In genomic region chr10:117455595-117456302, GRCm38 (mm10) we compare ENCODE assay signal across 8 mouse cellular contexts.
DNase-seq lines count a peak whose midpoint lies in the region; ATAC-seq lines count a peak whose summit lies in the region.

No protein-coding gene starts in this region.

- no peak overlapping the region for H3K4me2 ChIP-seq in forebrain, embryonic 11.5 days (ENCODE audit: low read depth, low read length, severe bottlenecking)
- no peak overlapping the region for H3K4me2 ChIP-seq in kidney, embryonic 15.5 days
- H3K4me2 ChIP-seq in lung, embryonic 16.5 days (ENCODE audit: low read depth, low read length): no peak overlapping the region

- no peaks in the 10 kb centered on the region for H3K36me3 ChIP-seq in forebrain, embryonic 11.5 days (ENCODE audit: control insufficient read depth, insufficient read depth, low read length)
- no peaks in the 10 kb centered on the region for H3K36me3 ChIP-seq in kidney, embryonic 15.5 days
- no peaks in the 10 kb centered on the region for H3K36me3 ChIP-seq in lung, embryonic 16.5 days (ENCODE audit: control insufficient read depth, insufficient read depth, low read length)

- H3K27me3 ChIP-seq in forebrain, embryonic 11.5 days (ENCODE audit: control insufficient read depth, insufficient read depth, low read length): no peaks in the 10 kb centered on the region
- H3K27me3 ChIP-seq in kidney, embryonic 15.5 days: no peaks in the 10 kb centered on the region
- H3K27me3 ChIP-seq in lung, embryonic 16.5 days (ENCODE audit: control insufficient read depth, insufficient read depth, low read depth, low read length): no peaks in the 10 kb centered on the region

- H3K9me3 ChIP-seq in forebrain, embryonic 11.5 days (ENCODE audit: control insufficient read depth, low read length): no peaks in the 10 kb centered on the region
- no peaks in the 10 kb centered on the region for H3K9me3 ChIP-seq in kidney, embryonic 15.5 days (replicated peaks)
- no peaks in the 10 kb centered on the region for H3K9me3 ChIP-seq in lung, embryonic 16.5 days (ENCODE audit: control insufficient read depth, low read length)

- H3K27ac ChIP-seq in forebrain, embryonic 11.5 days (ENCODE audit: low read depth, low read length): no peak overlapping the region
- peak overlapping the region; percentile 56; the same call in 1 of the 2 replicates for H3K27ac ChIP-seq in kidney, embryonic 15.5 days
- peak overlapping the region; percentile 89 for H3K27ac ChIP-seq in lung, embryonic 16.5 days (ENCODE audit: low read length)

- H3K4me1 ChIP-seq in forebrain, embryonic 11.5 days (replicated peaks; ENCODE audit: control insufficient read depth, insufficient read depth, low read length): peaks cover 4% of the 10 kb centered on the region; the same call in 1 of the 2 replicates
- peaks cover 25% of the 10 kb centered on the region for H3K4me1 ChIP-seq in kidney, embryonic 15.5 days
- peaks cover 5% of the 10 kb centered on the region for H3K4me1 ChIP-seq in lung, embryonic 16.5 days (replicated peaks; ENCODE audit: control insufficient read depth, insufficient read depth, low read length)

- peak; percentile 74 to 78 for DNase-seq in cerebellum, postnatal 10 days
- DNase-seq in cerebellum, adult 9-11 months: no peak
- DNase-seq in urinary bladder, postnatal 25 days (ENCODE audit: low spot score): peak; percentile 39
- no peak for DNase-seq in urinary bladder, adult 2 months (ENCODE audit: low spot score)
- peak; percentile 73 for DNase-seq in forebrain, embryonic 11.5 days (ENCODE audit: low spot score)
- peak; percentile 62 to 78 for DNase-seq in spleen, postnatal 4 days (ENCODE audit: low spot score in 2 of 2)

- no peak overlapping the region for H3K9ac ChIP-seq in forebrain, embryonic 11.5 days (ENCODE audit: low read length)
- no peak overlapping the region for H3K9ac ChIP-seq in kidney, embryonic 15.5 days
- H3K9ac ChIP-seq in lung, embryonic 16.5 days (ENCODE audit: low read length): no peak overlapping the region

- ATAC-seq in forebrain, embryonic 11.5 days (replicated peaks; ENCODE audit: low FRiP score): peak; percentile 65; the same call in 1 of the 2 replicates
- no peak; the same call in 1 of the 2 replicates for ATAC-seq in kidney, embryonic 15.5 days (replicated peaks; ENCODE audit: low FRiP score)
- ATAC-seq in lung, embryonic 16.5 days (ENCODE audit: low read depth): peak; percentile 90

- H3K4me3 ChIP-seq in forebrain, embryonic 11.5 days (ENCODE audit: low read depth, low read length): no peak overlapping the region
- H3K4me3 ChIP-seq in kidney, embryonic 15.5 days (replicated peaks): no peak overlapping the region
- no peak overlapping the region for H3K4me3 ChIP-seq in lung, embryonic 16.5 days (ENCODE audit: low read length)

- 75% methylated on average over 9 of the region's 9 CpGs for WGBS in forebrain, embryonic 11.5 days
- 56% methylated on average over 9 of the region's 9 CpGs for WGBS in kidney, embryonic 15.5 days
- 41% methylated on average over 9 of the region's 9 CpGs for WGBS in lung, embryonic 16.5 days

Comparison
In these comparisons a context has a peak if more than half of its experiments do, and no peak if none do; other contexts are left out.
1. DNase-seq: peak in cerebellum, postnatal 10 days (2 of 2), urinary bladder, postnatal 25 days (single experiment), forebrain, embryonic 11.5 days (single experiment) and spleen, postnatal 4 days (2 of 2); none in cerebellum, adult 9-11 months (single experiment) and urinary bladder, adult 2 months (single experiment).